Mouse (Mus musculus) ES-Bruce4 (cell line): ENCODE measurements around the gene Slc4a8. TPM values are rescaled to one million over a fixed set of nuclear protein-coding genes. Genes with fewer than 3 reads are reported as not detected.

Experiments used
- H3K27ac ChIP-seq: 2 replicates; pipeline ENCODE4 v1.5.1; 2012; ENCODE audit warnings: low read length, inconsistent platforms; ENCODE audit not compliant: insufficient read depth
- H3K27me3 ChIP-seq: 2 replicates; pipeline ENCODE4 v1.6.1; 2012; ENCODE audit warnings: mild to moderate bottlenecking, low read length, inconsistent platforms; ENCODE audit not compliant: control insufficient read depth, poor library complexity, insufficient read depth, severe bottlenecking
- H3K36me3 ChIP-seq: 2 replicates; pipeline ENCODE4 v1.6.1; 2012; ENCODE audit warnings: inconsistent platforms, mild to moderate bottlenecking, low read length, moderate library complexity; ENCODE audit not compliant: control insufficient read depth, poor library complexity, insufficient read depth, severe bottlenecking
- H3K4me1 ChIP-seq: one replicate; pipeline ENCODE4 v1.8.1; 2011; ENCODE audit warnings: low read length; ENCODE audit not compliant: control insufficient read depth, insufficient read depth
- H3K4me3 ChIP-seq: 2 replicates; pipeline ENCODE4 v1.5.1; 2011; ENCODE audit warnings: low read depth, mild to moderate bottlenecking, low read length
- H3K9ac ChIP-seq: 2 replicates; pipeline ENCODE4 v1.6.1; 2012; ENCODE audit warnings: low read depth, mild to moderate bottlenecking, inconsistent platforms; ENCODE audit not compliant: poor library complexity, severe bottlenecking
- H3K9me3 ChIP-seq: replicated peaks from 2 replicates; pipeline ENCODE4 v1.6.1; 2012; ENCODE audit warnings: mild to moderate bottlenecking, low read length, inconsistent platforms; ENCODE audit not compliant: control insufficient read depth, poor library complexity, insufficient read depth, severe bottlenecking
- CTCF ChIP-seq: IDR thresholded peaks from one replicate; pipeline ENCODE4 v1.8.1; 2011; ENCODE audit warnings: low read depth, low read length
- EP300 ChIP-seq: IDR thresholded peaks from 2 replicates; pipeline ENCODE4 v1.6.1; 2011; ENCODE audit warnings: low read depth, low read length; ENCODE audit not compliant: insufficient read depth
- POLR2A ChIP-seq: IDR thresholded peaks from one replicate; pipeline ENCODE4 v1.8.1; 2011; ENCODE audit warnings: low read length; ENCODE audit not compliant: insufficient read depth
- polyA plus RNA-seq: library from polyadenylated mRNA; stranded (reverse); fragments of >200 nt; gene quantifications from 2 replicates; pipeline ENCODE4 v1.2.4, GENCODE M21; 2011; ENCODE audit warnings: low read depth; ENCODE audit not compliant: missing spikeins, insufficient read depth, insufficient read length

Slc4a8 gene
- polyA plus RNA-seq, 1 experiment = 15.6 TPM

DNA sequence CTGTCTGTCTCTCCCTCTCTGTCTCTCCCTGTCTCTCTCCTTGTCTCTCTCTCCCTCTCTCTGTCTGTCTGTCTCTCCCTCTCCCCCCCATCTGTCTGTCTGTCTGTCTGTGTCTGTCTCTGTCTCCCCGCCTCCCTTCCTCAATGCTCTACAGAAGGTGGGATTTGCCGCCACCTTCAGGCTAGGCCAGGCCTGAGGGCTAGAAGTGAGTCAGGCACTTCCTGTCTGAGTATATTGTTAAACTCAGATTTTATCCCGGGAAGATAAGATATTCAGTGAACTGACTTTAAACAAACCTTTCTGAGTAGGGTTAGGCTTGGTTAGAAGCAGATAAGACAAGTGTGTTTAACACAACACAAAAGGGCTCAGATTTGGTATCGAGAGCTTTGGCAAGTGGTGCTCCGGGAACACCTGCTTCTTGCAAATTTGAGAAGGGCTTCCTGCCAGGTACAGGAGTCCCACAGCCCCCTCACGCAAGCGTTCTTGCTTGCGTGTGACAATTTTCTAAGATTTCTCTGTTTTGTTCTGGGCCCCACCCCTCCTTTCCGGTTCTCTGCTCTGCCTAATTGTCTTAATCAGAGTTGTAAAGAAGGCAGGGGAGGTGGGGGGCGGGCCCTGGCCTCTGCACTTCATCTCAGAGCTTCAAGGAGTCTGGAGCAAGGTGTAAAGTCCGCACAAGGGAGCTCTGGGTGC is 6.6 kb upstream of the Slc4a8 start:
- no peak overlapping the region for H3K4me3 ChIP-seq

DNA sequence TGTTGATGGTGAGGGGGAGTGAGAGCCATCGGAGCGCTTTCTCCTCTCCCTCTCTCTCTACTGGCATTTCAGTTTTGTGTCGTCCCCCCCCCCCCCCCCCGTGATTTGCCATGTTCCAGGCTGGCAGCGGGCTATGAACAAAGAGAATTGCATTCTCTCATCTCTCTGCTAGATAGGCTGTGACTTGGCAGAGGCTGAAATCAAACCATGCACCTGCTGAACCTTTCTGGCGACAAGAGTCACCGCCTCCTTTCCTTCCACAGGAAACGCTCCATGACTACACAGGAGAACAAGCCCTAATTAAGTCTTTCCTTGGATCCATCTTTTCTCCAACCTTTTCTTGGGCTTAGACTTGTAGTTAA is 6.1 kb upstream of the Slc4a8 start:
- no peak for TF ChIP-seq EP300
- TF ChIP-seq CTCF = no peak
- no peak for TF ChIP-seq POLR2A
- Histone ChIP-seq H3K36me3 (no peaks in the 10 kb centered on the region), H3K9me3 (no peaks in the 10 kb centered on the region), H3K9ac (peak overlapping the region; percentile 49; the same call in 1 of the 2 replicates), H3K4me3 (no peak overlapping the region), H3K27me3 (no peaks in the 10 kb centered on the region), H3K4me1 (peaks cover 8% of the 10 kb centered on the region), H3K27ac (no peak overlapping the region)

More for the DNA sequence above, 6.6 kb upstream of the Slc4a8 start:
- no peaks in the 10 kb centered on the region for H3K9me3 ChIP-seq
- TF ChIP-seq EP300 = no peak
- peak; percentile 78 for TF ChIP-seq CTCF
- TF ChIP-seq POLR2A = no peak
- peak overlapping the region; percentile 49; the same call in 1 of the 2 replicates for H3K9ac ChIP-seq
- H3K27me3 ChIP-seq = no peaks in the 10 kb centered on the region
- peaks cover 8% of the 10 kb centered on the region for H3K4me1 ChIP-seq
- no peak overlapping the region for H3K27ac ChIP-seq
- H3K36me3 ChIP-seq = no peaks in the 10 kb centered on the region

DNA sequence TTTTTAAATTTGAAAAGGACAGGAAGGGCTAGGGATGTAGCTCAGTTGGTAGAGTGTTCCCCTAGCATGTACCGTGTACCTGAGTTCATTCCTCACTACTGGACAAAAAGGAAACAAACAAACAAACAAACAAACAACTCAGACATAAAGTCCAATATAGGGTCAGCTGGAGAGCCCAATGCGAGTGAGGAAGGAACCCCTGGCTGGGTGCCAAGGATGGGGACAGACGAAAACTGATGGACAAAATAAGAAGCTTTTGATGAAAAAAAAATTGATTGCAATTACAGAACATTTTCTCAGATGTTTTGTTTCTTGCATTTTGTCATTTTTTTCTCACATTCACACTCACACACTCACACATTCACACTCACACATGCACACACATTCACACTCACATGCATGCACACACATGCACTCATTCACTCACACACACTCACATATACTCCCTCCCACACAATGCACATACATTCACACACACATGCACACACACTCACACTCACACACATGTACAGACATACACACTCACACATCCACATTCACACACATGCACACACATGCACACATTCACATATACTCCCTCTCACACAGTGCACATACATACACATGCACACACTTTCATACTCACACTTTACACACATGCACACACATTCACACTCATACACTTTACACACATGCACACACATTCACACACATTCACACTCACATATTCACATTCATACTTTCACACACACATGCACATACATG is 5.5 kb upstream of the Slc4a8 start:
- no peaks in the 10 kb centered on the region for H3K36me3 ChIP-seq
- H3K4me1 ChIP-seq = peaks cover 4% of the 10 kb centered on the region
- no peaks in the 10 kb centered on the region for H3K27me3 ChIP-seq
- TF ChIP-seq EP300 (no peak), CTCF (no peak), POLR2A (no peak)
- H3K27ac ChIP-seq = no peak overlapping the region
- H3K4me3 ChIP-seq = no peak overlapping the region
- H3K9ac ChIP-seq = no peak overlapping the region
- no peaks in the 10 kb centered on the region for H3K9me3 ChIP-seq

GRCm38 (mm10) chr15:100757527-100757978 is 4.0 kb upstream of the Slc4a8 start:
- Histone ChIP-seq H3K9ac (no peak overlapping the region), H3K9me3 (no peaks in the 10 kb centered on the region), H3K27ac (no peak overlapping the region), H3K36me3 (no peaks in the 10 kb centered on the region), H3K27me3 (no peaks in the 10 kb centered on the region), H3K4me1 (peaks cover 4% of the 10 kb centered on the region), H3K4me3 (peak overlapping the region; percentile 42)
- TF ChIP-seq EP300 = no peak
- TF ChIP-seq CTCF = peak; percentile 92
- TF ChIP-seq POLR2A = no peak

- peaks cover 5% of the 10 kb centered on the region for H3K4me1 ChIP-seq
- TF ChIP-seq POLR2A = no peak
- no peak for TF ChIP-seq CTCF
- no peak for TF ChIP-seq EP300
- no peak overlapping the region for H3K9ac ChIP-seq
- no peak overlapping the region for H3K4me3 ChIP-seq
- H3K27ac ChIP-seq = no peak overlapping the region
- no peaks in the 10 kb centered on the region for H3K9me3 ChIP-seq
- H3K27me3 ChIP-seq = no peaks in the 10 kb centered on the region
- H3K36me3 ChIP-seq = no peaks in the 10 kb centered on the region
Observed at GRCm38 (mm10) chr15:100759286-100759685, 2.3 kb upstream of the Slc4a8 start.

DNA sequence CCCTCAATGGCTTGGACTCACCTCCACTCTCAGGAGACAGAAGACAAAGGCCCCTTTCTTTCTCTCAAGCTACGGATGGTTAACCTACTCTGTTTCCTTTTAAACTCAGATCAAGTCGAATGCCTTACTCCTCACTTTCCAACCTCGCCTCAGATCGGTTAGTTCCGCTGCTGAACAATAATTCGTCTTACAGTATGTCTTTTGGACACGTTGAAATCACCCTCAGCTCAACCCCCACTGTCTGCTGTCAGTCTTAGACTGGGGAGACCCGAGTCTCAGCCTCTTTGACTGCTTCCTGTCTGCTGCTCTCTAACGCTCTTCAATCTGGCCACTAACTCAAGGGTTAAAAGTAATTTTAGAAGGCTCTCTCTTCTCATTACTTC is 520 bp upstream of the Slc4a8 start:
- H3K4me1 ChIP-seq = peaks cover 2% of the 10 kb centered on the region
- no peaks in the 10 kb centered on the region for H3K36me3 ChIP-seq
- no peak overlapping the region for H3K9ac ChIP-seq
- no peak for TF ChIP-seq EP300
- no peak for TF ChIP-seq CTCF
- TF ChIP-seq POLR2A = no peak
- no peaks in the 10 kb centered on the region for H3K9me3 ChIP-seq
- H3K4me3 ChIP-seq = peak overlapping the region; percentile 5
- H3K27me3 ChIP-seq = no peaks in the 10 kb centered on the region
- H3K27ac ChIP-seq = no peak overlapping the region
